Mouse (Mus musculus): ENCODE results near the gene Tacc2.

GRCm38 (mm10) chr7:130573746-130574145 lies 3.5 kb upstream of the Tacc2 start:
- TF ChIP-seq POLR2A (IDR thresholded peaks at IDR 0.05; ENCODE audit: extremely low read depth, insufficient read depth, low read length), result no peak
- no peak for TF ChIP-seq CTCF (IDR thresholded peaks at IDR 0.05; ENCODE audit: extremely low read depth, insufficient read depth, low read length)

All from cortical plate, adult 2 months (tissue).